Mouse (Mus musculus) G1E (cell line): Measurements from ENCODE around the gene Atxn2. TPM values are rescaled to one million over a fixed set of nuclear protein-coding genes. Genes with fewer than 3 reads are reported as not detected.
"Not testable (repeated sequence)": the region's sequence is repeated elsewhere in the genome, so short reads cannot be mapped to it uniquely, and the experiment has no call there.

Source experiments
- ATAC-seq: 2 replicates; pipeline ENCODE4 v1.8.0; 2016; ENCODE audit warnings: mild to moderate bottlenecking; ENCODE audit not compliant: insufficient number of reproducible peaks, poor library complexity, low FRiP score, severe bottlenecking; ENCODE audit errors: extremely low read depth
- DNase-seq: peaks from one replicate; pipeline ENCODE4 v3.0.0; 2012; ENCODE audit warnings: low spot score
- H3K27me3 ChIP-seq: 2 replicates; pipeline ENCODE4 v1.6.1; 2012; ENCODE audit warnings: mild to moderate bottlenecking, low read length, inconsistent platforms; ENCODE audit not compliant: insufficient read depth
- H3K36me3 ChIP-seq: replicated peaks from 2 replicates; pipeline ENCODE3; 2012; ENCODE audit warnings: mild to moderate bottlenecking, inconsistent platforms
- H3K4me1 ChIP-seq: 2 replicates; pipeline ENCODE4 v1.6.1; 2012; ENCODE audit warnings: low read depth, low read length, inconsistent platforms, mixed read lengths; ENCODE audit not compliant: insufficient read depth
- H3K4me3 ChIP-seq: 2 replicates; pipeline ENCODE4 v1.5.1; 2012; ENCODE audit warnings: low read depth, mild to moderate bottlenecking, inconsistent platforms, low read length, moderate library complexity, mixed read lengths
- H3K9me3 ChIP-seq: replicated peaks from 2 replicates; pipeline ENCODE4 v1.6.1; 2012; ENCODE audit warnings: inconsistent platforms
- CTCF ChIP-seq: IDR thresholded peaks from 2 replicates; pipeline ENCODE4 v1.5.1; 2012; ENCODE audit warnings: low read depth, low read length, inconsistent platforms, mixed read lengths
- GATA1 ChIP-seq: IDR thresholded peaks from 2 replicates; pipeline ENCODE4 v1.6.1; 2012; ENCODE audit warnings: borderline replicate concordance, low read length, inconsistent platforms, mixed read lengths
- GATA2 ChIP-seq: IDR thresholded peaks from 2 replicates; pipeline ENCODE4 v1.6.1; 2012; ENCODE audit warnings: low read depth, low read length, inconsistent platforms, borderline replicate concordance
- POLR2AphosphoS5 ChIP-seq: IDR thresholded peaks from 2 replicates; pipeline ENCODE4 v1.6.1; 2012; ENCODE audit warnings: low read depth, low read length, inconsistent platforms; ENCODE audit not compliant: insufficient replicate concordance
- TAL1 ChIP-seq: conservative IDR thresholded peaks from 2 replicates; pipeline ENCODE4 v1.6.1; 2012; ENCODE audit warnings: low read depth, low read length, inconsistent platforms, mixed read lengths
- polyA plus RNA-seq: library from polyadenylated mRNA; stranded (reverse); fragments of >175 nt; gene quantifications from 2 replicates; pipeline ENCODE4 v1.2.3, GENCODE M21; 2012
- total RNA-seq, 2 experiments: library from RNA; stranded (forward) in 1 of 2; stranded (reverse) in 1 of 2; fragments of 200-1000 nt in 1 of 2; fragments of >200 nt in 1 of 2; fragmentation: Nextera tagmentation in 1 of 2; gene quantifications; 2 replicates each; pipeline ENCODE4 v1.2.3; 2014 to 2017

Atxn2 gene
- total and polyA plus RNA-seq, 3 experiments = 38.0 to 151 (median 57.5) TPM

DNA sequence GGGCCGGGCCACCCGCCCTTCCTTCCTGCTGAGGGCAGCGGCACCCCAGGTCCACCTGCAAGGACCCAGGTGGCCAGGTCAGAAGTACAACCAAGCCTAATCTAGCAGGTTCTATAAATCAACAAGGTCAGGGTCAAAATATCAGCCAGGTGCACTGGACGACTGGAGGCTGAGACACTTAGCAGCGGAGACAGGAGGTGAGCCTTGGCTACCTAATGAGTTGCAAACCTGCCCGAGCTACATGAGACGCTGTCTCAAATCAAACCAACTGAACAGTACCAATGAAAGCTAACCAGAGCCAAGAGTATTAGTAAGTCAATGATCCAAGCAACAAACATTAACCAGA lies 128.0 kb downstream of the Atxn2 start:
- TF ChIP-seq TAL1 (no peak), GATA1 (no peak), GATA2 (no peak), POLR2AphosphoS5 (no peak), CTCF (no peak)
- H3K9me3 ChIP-seq = no peaks in the 10 kb centered on the region
- H3K27me3 ChIP-seq = peaks cover 10% of the 10 kb centered on the region; the same call in 1 of the 2 replicates
- no peak for ATAC-seq
- DNase-seq = no peak
- peaks cover 68% of the 10 kb centered on the region for H3K4me1 ChIP-seq
- peaks cover 13% of the 10 kb centered on the region for H3K36me3 ChIP-seq
- H3K4me3 ChIP-seq = peak overlapping the region; percentile 88

DNA sequence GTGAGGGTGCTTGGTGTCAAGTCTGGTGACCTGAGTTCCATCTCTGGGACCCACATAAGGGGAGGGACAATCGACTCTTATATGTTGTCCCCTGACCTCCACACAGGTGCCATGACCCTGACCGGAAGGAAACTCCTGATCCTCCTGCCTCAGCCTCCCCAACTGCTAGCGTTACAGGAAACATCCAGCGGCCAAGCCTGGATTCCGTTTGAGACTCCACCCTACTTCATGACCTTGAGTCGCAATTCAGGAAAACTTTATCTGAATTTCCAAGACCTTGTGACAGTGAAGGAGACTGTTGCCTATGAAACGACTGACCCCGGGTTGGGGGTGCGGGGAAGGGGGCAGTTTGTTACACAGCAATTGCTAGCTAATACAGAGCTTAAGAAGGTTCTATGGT lies 130.4 kb downstream of the Atxn2 start:
- no peak for DNase-seq
- no peaks in the 10 kb centered on the region for H3K36me3 ChIP-seq
- no peak for ATAC-seq
- no peak overlapping the region for H3K4me3 ChIP-seq
- peaks cover 14% of the 10 kb centered on the region; the same call in 1 of the 2 replicates for H3K27me3 ChIP-seq
- H3K9me3 ChIP-seq = no peaks in the 10 kb centered on the region
- TF ChIP-seq TAL1 (no peak), CTCF (no peak), POLR2AphosphoS5 (no peak), GATA1 (no peak), GATA2 (no peak)
- peaks cover 59% of the 10 kb centered on the region for H3K4me1 ChIP-seq

DNA sequence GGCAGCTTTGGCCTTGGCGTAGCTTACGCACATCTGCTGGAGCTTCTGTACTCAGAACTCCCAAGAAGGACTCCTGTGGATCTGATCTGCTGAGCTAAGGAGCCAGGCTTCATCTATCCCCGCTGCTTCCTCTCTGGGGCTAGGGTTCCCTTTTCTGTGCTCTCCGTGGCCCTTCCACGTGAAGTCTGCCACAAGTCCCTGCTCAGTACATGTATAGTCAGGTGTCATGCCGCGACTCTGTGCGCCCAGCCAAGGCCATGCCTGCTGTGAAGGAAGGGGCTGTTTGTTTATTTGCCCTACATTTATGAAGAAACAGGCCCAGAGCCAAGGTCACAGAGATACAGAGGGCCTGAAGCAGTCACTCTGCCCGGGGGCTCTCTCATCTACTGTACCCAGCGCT lies 130.8 kb downstream of the Atxn2 start:
- no peaks in the 10 kb centered on the region for H3K36me3 ChIP-seq
- ATAC-seq (no peak), DNase-seq (no peak)
- no peak for TF ChIP-seq GATA1
- no peak for TF ChIP-seq TAL1
- TF ChIP-seq POLR2AphosphoS5 = no peak
- no peak for TF ChIP-seq GATA2
- TF ChIP-seq CTCF = no peak
- H3K9me3 ChIP-seq = no peaks in the 10 kb centered on the region
- peaks cover 14% of the 10 kb centered on the region; the same call in 1 of the 2 replicates for H3K27me3 ChIP-seq
- peaks cover 61% of the 10 kb centered on the region for H3K4me1 ChIP-seq
- H3K4me3 ChIP-seq = no peak overlapping the region

DNA sequence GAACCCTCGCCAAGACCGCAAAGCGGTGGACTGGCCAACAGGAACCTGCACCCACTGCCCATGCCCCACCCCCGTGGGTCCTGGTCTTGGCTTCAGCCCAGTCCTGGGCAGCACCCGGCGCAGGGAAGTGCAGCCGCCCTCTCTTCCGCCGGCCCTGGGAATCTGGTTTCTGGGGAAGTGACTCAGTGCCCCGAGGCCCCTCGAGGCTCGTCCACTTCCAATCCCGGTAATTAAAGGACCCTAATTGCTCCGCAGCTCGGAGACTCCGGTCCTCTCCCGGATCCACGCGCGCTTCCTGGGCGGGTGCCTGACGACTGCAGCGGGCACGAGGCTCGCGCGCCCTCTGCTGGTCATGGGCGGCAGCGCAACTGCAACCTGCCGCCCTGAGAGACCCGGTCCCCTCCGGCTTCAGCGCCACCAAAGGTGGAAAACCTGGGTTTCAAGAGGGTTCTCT lies 131.6 kb downstream of the Atxn2 start:
- Histone ChIP-seq H3K36me3 (no peaks in the 10 kb centered on the region), H3K4me1 (peaks cover 58% of the 10 kb centered on the region), H3K27me3 (peaks cover 14% of the 10 kb centered on the region; the same call in 1 of the 2 replicates), H3K4me3 (peak overlapping the region; percentile 72), H3K9me3 (no peaks in the 10 kb centered on the region)
- no peak for TF ChIP-seq GATA1
- peak; percentile 93 for TF ChIP-seq CTCF
- TF ChIP-seq TAL1 = no peak
- no peak for TF ChIP-seq POLR2AphosphoS5
- TF ChIP-seq GATA2 = no peak
- ATAC-seq = no peak
- peak; percentile 79 for DNase-seq

DNA sequence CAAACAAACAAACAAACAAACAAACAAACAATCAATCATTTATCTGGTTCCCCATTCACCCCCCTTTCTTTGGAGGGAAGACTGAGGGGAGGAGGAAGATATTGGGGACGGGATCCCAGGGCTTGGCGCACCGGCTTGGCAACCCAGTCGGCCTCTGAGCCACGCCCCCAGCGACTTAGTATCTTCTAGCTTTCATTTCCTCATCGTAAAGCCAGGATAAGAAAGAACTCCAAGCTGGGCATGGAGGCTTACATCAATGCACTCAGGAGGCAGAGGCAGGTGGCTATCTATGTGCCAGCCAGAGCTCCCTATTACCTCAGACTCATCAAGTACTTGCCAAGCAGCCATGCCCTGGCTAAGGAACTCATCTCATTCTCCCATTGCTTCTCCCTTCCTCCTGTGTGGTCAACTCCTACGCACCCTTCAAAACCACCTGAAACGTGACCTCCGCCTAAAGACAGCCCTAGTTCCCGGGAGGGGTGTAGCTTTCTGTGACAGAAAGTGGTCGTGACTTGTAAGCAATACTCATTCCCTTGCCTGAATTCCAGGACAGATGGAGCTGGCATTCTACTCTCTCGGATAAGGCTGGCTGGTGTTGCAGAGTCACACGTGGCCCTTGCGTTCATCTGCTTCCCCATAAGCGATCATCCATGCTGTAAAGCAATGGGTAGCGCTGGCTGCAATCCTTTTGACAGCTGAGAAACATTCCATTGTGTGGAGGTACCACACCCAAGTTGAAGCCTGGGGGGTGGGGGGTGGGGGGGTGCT lies 132.2 kb downstream of the Atxn2 start:
- Histone ChIP-seq H3K4me1 (peaks cover 58% of the 10 kb centered on the region), H3K27me3 (peaks cover 14% of the 10 kb centered on the region; the same call in 1 of the 2 replicates), H3K4me3 (peak overlapping the region; percentile 72; the same call in 1 of the 2 replicates), H3K36me3 (no peaks in the 10 kb centered on the region), H3K9me3 (no peaks in the 10 kb centered on the region)
- no peak for DNase-seq
- TF ChIP-seq GATA2 (no peak), POLR2AphosphoS5 (no peak), GATA1 (no peak), TAL1 (no peak), CTCF (no peak)
- no peak for ATAC-seq

DNA sequence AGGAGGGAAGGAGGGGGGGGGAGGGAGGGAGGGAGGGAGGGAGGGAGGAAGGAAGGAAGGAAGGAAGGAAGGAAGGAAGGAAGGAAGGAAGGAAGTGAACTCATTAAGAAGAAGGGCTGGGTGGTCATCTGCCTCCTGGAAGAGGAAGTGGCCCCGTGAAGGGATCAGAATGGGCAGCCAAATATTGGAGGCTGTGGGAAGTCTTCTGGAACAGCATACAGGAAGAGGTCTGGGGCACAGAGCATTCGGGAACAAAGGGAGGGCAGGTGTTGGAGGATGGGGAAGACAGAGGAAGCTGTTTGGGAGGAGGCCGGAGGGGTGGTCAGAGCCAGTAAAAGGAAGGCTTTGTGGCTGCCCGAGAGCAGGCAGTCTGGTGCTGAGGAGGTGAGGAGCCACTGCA lies 134.2 kb downstream of the Atxn2 start:
- TF ChIP-seq GATA1 (no peak), CTCF (no peak), GATA2 (no peak), POLR2AphosphoS5 (no peak), TAL1 (no peak)
- H3K27me3 ChIP-seq = peaks cover 14% of the 10 kb centered on the region; the same call in 1 of the 2 replicates
- no peak overlapping the region for H3K4me3 ChIP-seq
- H3K9me3 ChIP-seq = no peaks in the 10 kb centered on the region
- ATAC-seq = no peak
- peaks cover 57% of the 10 kb centered on the region for H3K4me1 ChIP-seq
- DNase-seq = no peak
- H3K36me3 ChIP-seq = peaks cover 1% of the 10 kb centered on the region

DNA sequence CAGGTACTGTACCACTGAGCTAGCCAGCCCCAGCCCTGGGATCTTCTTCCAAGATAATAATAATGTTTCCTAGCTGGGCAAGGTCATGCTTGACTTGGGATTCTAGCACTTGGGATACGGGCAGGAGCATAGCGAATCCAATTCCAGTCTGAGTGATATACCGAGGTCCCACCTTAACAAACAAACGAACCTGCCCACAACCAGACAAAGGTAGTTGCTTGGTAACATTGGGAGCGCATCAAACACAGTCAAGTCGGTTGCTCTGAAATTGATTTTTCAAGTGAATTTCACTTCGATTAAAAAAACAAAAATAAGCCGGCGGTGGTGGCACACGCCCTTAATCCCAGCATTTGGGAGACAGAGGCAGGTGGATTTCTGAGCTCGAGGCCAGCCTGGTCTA lies 135.2 kb downstream of the Atxn2 start:
- Histone ChIP-seq H3K4me3 (no peak overlapping the region), H3K9me3 (no peaks in the 10 kb centered on the region), H3K36me3 (peaks cover 11% of the 10 kb centered on the region), H3K27me3 (peaks cover 14% of the 10 kb centered on the region; the same call in 1 of the 2 replicates), H3K4me1 (peaks cover 65% of the 10 kb centered on the region)
- TF ChIP-seq GATA2 (no peak), GATA1 (no peak), CTCF (no peak), POLR2AphosphoS5 (no peak)
- DNase-seq (no peak), ATAC-seq (no peak)

DNA sequence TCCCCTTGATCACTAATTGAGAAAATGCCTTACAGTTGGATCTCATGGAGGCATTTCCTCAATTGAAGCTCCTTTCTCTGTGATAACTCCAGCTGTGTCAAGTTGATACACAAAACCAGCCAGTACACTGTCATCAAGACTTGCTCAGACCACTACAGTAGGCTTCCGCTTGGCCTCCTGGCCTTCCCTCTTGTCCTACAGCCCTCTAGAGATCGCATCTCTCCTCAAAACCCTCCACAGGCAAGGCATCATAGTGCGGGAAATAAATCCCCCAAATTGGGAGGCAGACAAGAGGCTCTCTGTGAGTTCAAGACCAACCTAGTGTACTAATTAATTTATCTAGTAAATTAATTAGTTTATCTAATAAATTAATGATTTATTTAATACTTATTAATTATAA lies 136.1 kb downstream of the Atxn2 start:
- not testable (repeated sequence) for H3K9me3 ChIP-seq, ATAC-seq, H3K4me3 ChIP-seq, DNase-seq
- peaks cover 61% of the 10 kb centered on the region for H3K4me1 ChIP-seq
- H3K27me3 ChIP-seq = peaks cover 14% of the 10 kb centered on the region; the same call in 1 of the 2 replicates
- peaks cover 20% of the 10 kb centered on the region for H3K36me3 ChIP-seq
